ENCODE assay signal across 11 mouse cellular contexts in the genomic region with DNA sequence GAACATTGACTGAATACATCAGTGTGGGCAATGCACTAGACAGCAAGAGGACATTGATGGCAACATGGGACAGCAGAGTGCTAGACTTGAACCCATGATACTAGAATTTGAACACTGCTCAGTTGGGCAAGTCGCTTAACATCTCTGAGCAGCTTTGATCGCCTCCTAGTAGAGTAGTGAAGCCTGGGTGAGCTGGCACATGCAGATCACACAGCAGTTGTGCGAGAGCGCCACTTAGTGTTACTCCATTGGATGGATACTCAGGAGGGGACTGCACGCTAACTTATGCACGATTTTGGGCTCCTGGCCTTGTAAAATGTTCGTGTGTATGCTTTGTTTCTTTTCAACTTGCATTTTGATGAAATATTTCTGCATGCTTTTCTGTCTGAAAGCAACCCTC. TPM values are rescaled to one million over a fixed set of nuclear protein-coding genes. Genes with fewer than 3 reads are reported as not detected.
A peak's percentile ranks its signal among the peaks of the same experiment; 100 is the strongest.
DNase-seq lines count a peak whose midpoint lies in the region; ATAC-seq and TF ChIP-seq lines count a peak whose summit lies in the region.
"Had no signal": no experiment of that assay in that cellular context is flagged by ENCODE, and none has a peak within 500 bp of the region (broad histone marks: within the 10 kb centered on the region; RNA-seq: fewer than 3 reads in every experiment).

No protein-coding gene starts in this region.

- no peak overlapping the region for H3K27ac ChIP-seq in hindbrain, postnatal 0 days
- no peak overlapping the region for H3K27ac ChIP-seq in hindbrain, embryonic 10.5 days
- no peak overlapping the region for H3K27ac ChIP-seq in midbrain, embryonic 14.5 days (replicated peaks; ENCODE audit: low read depth, low read length)
- no peak overlapping the region for H3K27ac ChIP-seq in midbrain, embryonic 13.5 days
- H3K27ac ChIP-seq: neural tube, embryonic 13.5 days had no signal

- peak; percentile 19 for DNase-seq in hindbrain, postnatal 0 days (ENCODE audit: low spot score)
- DNase-seq in hindbrain, embryonic 10.5 days (ENCODE audit: low spot score) = no peak
- DNase-seq in midbrain, embryonic 14.5 days = peak; percentile 38
- peak; percentile 21 for DNase-seq in R1 (ENCODE audit: low read depth, low spot score)
- DNase-seq in thymus, postnatal 0 days (ENCODE audit: low spot score) = peak; percentile 36
- no peak for DNase-seq in cerebellum, postnatal 4 days (ENCODE audit: low spot score in 2 of 2)
- DNase-seq in urinary bladder, postnatal 14 days (ENCODE audit: low spot score) = no peak
- DNase-seq: kidney, postnatal 10 days had no signal

- no peaks in the 10 kb centered on the region for H3K27me3 ChIP-seq in hindbrain, postnatal 0 days (ENCODE audit: insufficient read depth, low read length)
- H3K27me3 ChIP-seq in hindbrain, embryonic 10.5 days (ENCODE audit: insufficient read depth, poor library complexity, severe bottlenecking) = no peaks in the 10 kb centered on the region
- no peaks in the 10 kb centered on the region for H3K27me3 ChIP-seq in midbrain, embryonic 14.5 days (ENCODE audit: control insufficient read depth, insufficient read depth, low read length)
- no peaks in the 10 kb centered on the region for H3K27me3 ChIP-seq in midbrain, embryonic 13.5 days
- H3K27me3 ChIP-seq: neural tube, embryonic 13.5 days; Patski had no signal

- H3K36me3 ChIP-seq in hindbrain, postnatal 0 days (ENCODE audit: insufficient read depth, low read length) = peaks cover 12% of the 10 kb centered on the region; the same call in 1 of the 2 replicates
- peaks cover 47% of the 10 kb centered on the region for H3K36me3 ChIP-seq in hindbrain, embryonic 10.5 days
- peaks cover 46% of the 10 kb centered on the region for H3K36me3 ChIP-seq in midbrain, embryonic 14.5 days (ENCODE audit: control insufficient read depth, insufficient read depth, low read length)
- H3K36me3 ChIP-seq in midbrain, embryonic 13.5 days = peaks cover 44% of the 10 kb centered on the region

- no peak for ATAC-seq in hindbrain, postnatal 0 days
- ATAC-seq in midbrain, embryonic 14.5 days (ENCODE audit: low FRiP score, low TSS enrichment) = no peak
- no peak for ATAC-seq in midbrain, embryonic 13.5 days
- ATAC-seq: Patski had no signal

- H3K4me3 ChIP-seq in hindbrain, postnatal 0 days (ENCODE audit: low read length) = no peak overlapping the region
- H3K4me3 ChIP-seq in hindbrain, embryonic 10.5 days = no peak overlapping the region
- no peak overlapping the region for H3K4me3 ChIP-seq in midbrain, embryonic 14.5 days (replicated peaks; ENCODE audit: low read depth, low read length)
- H3K4me3 ChIP-seq in midbrain, embryonic 13.5 days (replicated peaks) = no peak overlapping the region
- H3K4me3 ChIP-seq: neural tube, embryonic 13.5 days had no signal

- H3K9ac ChIP-seq in hindbrain, postnatal 0 days (replicated peaks; ENCODE audit: low read length) = no peak overlapping the region
- H3K9ac ChIP-seq in midbrain, embryonic 14.5 days (replicated peaks; ENCODE audit: low read length) = no peak overlapping the region
- no peak overlapping the region for H3K9ac ChIP-seq in midbrain, embryonic 13.5 days (replicated peaks)
- H3K9ac ChIP-seq: neural tube, embryonic 13.5 days had no signal

- H3K4me2 ChIP-seq in hindbrain, postnatal 0 days (ENCODE audit: low read depth, low read length) = no peak overlapping the region
- H3K4me2 ChIP-seq in midbrain, embryonic 14.5 days (ENCODE audit: low read length) = no peak overlapping the region
- no peak overlapping the region for H3K4me2 ChIP-seq in midbrain, embryonic 13.5 days (replicated peaks)
- H3K4me2 ChIP-seq: neural tube, embryonic 13.5 days had no signal

- H3K4me1 ChIP-seq in hindbrain, postnatal 0 days (ENCODE audit: insufficient read depth, low read length) = no peaks in the 10 kb centered on the region
- no peaks in the 10 kb centered on the region for H3K4me1 ChIP-seq in hindbrain, embryonic 10.5 days (replicated peaks)
- H3K4me1 ChIP-seq in midbrain, embryonic 14.5 days (ENCODE audit: control insufficient read depth, insufficient read depth, low read length) = no peaks in the 10 kb centered on the region
- H3K4me1 ChIP-seq in midbrain, embryonic 13.5 days (replicated peaks) = no peaks in the 10 kb centered on the region
- H3K4me1 ChIP-seq: neural tube, embryonic 13.5 days had no signal

- TF ChIP-seq CTCF in hindbrain, postnatal 0 days (IDR thresholded peaks at IDR 0.05; ENCODE audit: low read depth) = peak; percentile 47

- 70% methylated on average over 7 of the region's 7 CpGs for WGBS in hindbrain, postnatal 0 days
- WGBS in hindbrain, embryonic 10.5 days = 77% methylated on average over 7 of the region's 7 CpGs
- WGBS in midbrain, embryonic 14.5 days = 79% methylated on average over 7 of the region's 7 CpGs
- WGBS in midbrain, embryonic 13.5 days = 69% methylated on average over 7 of the region's 7 CpGs

- H3K9me3 ChIP-seq in hindbrain, postnatal 0 days (ENCODE audit: low read length) = no peaks in the 10 kb centered on the region
- H3K9me3 ChIP-seq in hindbrain, embryonic 10.5 days = no peaks in the 10 kb centered on the region
- H3K9me3 ChIP-seq in midbrain, embryonic 14.5 days (ENCODE audit: control insufficient read depth, low read length) = no peaks in the 10 kb centered on the region
- H3K9me3 ChIP-seq in midbrain, embryonic 13.5 days = no peaks in the 10 kb centered on the region
- H3K9me3 ChIP-seq: neural tube, embryonic 13.5 days had no signal

RNA-seq across cellular contexts. Expression of a gene that starts 15.4 kb away (rescaled TPM):
- total RNA-seq in hindbrain, postnatal 0 days (2014; rRNA removed) = 6.5 and 10.5 TPM in 2 replicates
- polyA plus RNA-seq in hindbrain, postnatal 0 days (2015; fragmentation: Nextera tagmentation; extraction: Ambion mirVana) = 9.0 and 10.7 TPM in 2 replicates
- polyA plus RNA-seq in hindbrain, embryonic 10.5 days (2016; fragmentation: Nextera tagmentation; extraction: Ambion mirVana) = 21.1 and 28.7 TPM in 2 replicates
- 9.7 and 13.8 TPM in 2 replicates for polyA plus RNA-seq in midbrain, embryonic 14.5 days (2014; fragmentation: Nextera tagmentation; extraction: Ambion mirVana)
- 16.7 and 18.1 TPM in 2 replicates for polyA plus RNA-seq in midbrain, embryonic 13.5 days (2015; fragmentation: Nextera tagmentation; extraction: Ambion mirVana)
- 40.7 and 47.2 TPM in 2 replicates for polyA plus RNA-seq in thymus, postnatal 0 days (2015; fragmentation: Nextera tagmentation; extraction: Ambion mirVana)

RNA-seq across cellular contexts. Expression of a gene that starts 23.4 kb away (rescaled TPM):
- 0.29 TPM in 1 of 2 replicates, not detected in the other for total RNA-seq in hindbrain, postnatal 0 days (2014; rRNA removed)
- 0.30 and 0.48 TPM in 2 replicates for polyA plus RNA-seq in hindbrain, postnatal 0 days (2015; fragmentation: Nextera tagmentation; extraction: Ambion mirVana)
- polyA plus RNA-seq in hindbrain, embryonic 10.5 days (2016; fragmentation: Nextera tagmentation; extraction: Ambion mirVana) = 0.12 TPM in 1 of 2 replicates, not detected in the other
- 0.36 and 0.39 TPM in 2 replicates for polyA plus RNA-seq in midbrain, embryonic 14.5 days (2014; fragmentation: Nextera tagmentation; extraction: Ambion mirVana)
- polyA plus RNA-seq in midbrain, embryonic 13.5 days (2015; fragmentation: Nextera tagmentation; extraction: Ambion mirVana) = 0.22 and 0.46 TPM in 2 replicates
- 0.33 and 0.53 TPM in 2 replicates for polyA plus RNA-seq in thymus, postnatal 0 days (2015; fragmentation: Nextera tagmentation; extraction: Ambion mirVana)

Comparison
In these comparisons a context has a peak if more than half of its experiments do, and no peak if none do; other contexts are left out.
1. DNase-seq: peak in hindbrain, postnatal 0 days (single experiment), midbrain, embryonic 14.5 days (single experiment), R1 (single experiment) and thymus, postnatal 0 days (single experiment); none in hindbrain, embryonic 10.5 days (single experiment), cerebellum, postnatal 4 days (0 of 2) and urinary bladder, postnatal 14 days (single experiment).